Mouse (Mus musculus) forebrain, embryonic 14.5 days (tissue): ENCODE measurements around the gene Sdk2. TPM values are rescaled to one million over a fixed set of nuclear protein-coding genes. Genes with fewer than 3 reads are reported as not detected.

Experiments
- ATAC-seq: fragments of 200-750 bp; cut with Nextera tagmentation; 2 replicates; pipeline ENCODE4 v1.8.0; 2017; ENCODE audit warnings: mild to moderate bottlenecking, moderate library complexity
- DNase-seq: peaks from one replicate; pipeline ENCODE4 v3.0.0-alpha.2; 2015; ENCODE audit warnings: low spot score
- H3K27ac ChIP-seq: fragments of 300-500 bp; sonication (generic); 2 replicates; pipeline ENCODE4 v1.5.1; 2014; ENCODE audit warnings: low read depth, mild to moderate bottlenecking, control low read depth, low read length, moderate library complexity
- H3K27me3 ChIP-seq: fragments of 300-500 bp; sonication (generic); replicated peaks from 2 replicates; pipeline ENCODE4 v1.6.1; 2014; ENCODE audit warnings: low read length, control low read depth, mixed read lengths; ENCODE audit not compliant: control insufficient read depth, insufficient read depth
- H3K36me3 ChIP-seq: fragments of 300-500 bp; sonication (generic); 2 replicates; pipeline ENCODE4 v1.6.1; 2014; ENCODE audit warnings: low read length, control low read depth; ENCODE audit not compliant: control insufficient read depth, insufficient read depth
- H3K4me1 ChIP-seq: fragments of 300-500 bp; sonication (generic); 2 replicates; pipeline ENCODE4 v1.6.1; 2014; ENCODE audit warnings: antibody characterized with exemption, low read length, control low read depth; ENCODE audit not compliant: control insufficient read depth, insufficient read depth
- H3K4me2 ChIP-seq: fragments of 300-500 bp; sonication (generic); 2 replicates; pipeline ENCODE4 v1.6.1; 2014; ENCODE audit warnings: mild to moderate bottlenecking, control low read depth, low read length
- H3K4me3 ChIP-seq: fragments of 300-500 bp; sonication (generic); 2 replicates; pipeline ENCODE4 v1.5.1; 2014; ENCODE audit warnings: low read depth, low read length, control low read depth
- H3K9ac ChIP-seq: fragments of 300-500 bp; sonication (generic); 2 replicates; pipeline ENCODE4 v1.6.1; 2014; ENCODE audit warnings: mild to moderate bottlenecking, low read length, control low read depth, moderate library complexity
- H3K9me3 ChIP-seq: fragments of 300-500 bp; sonication (generic); replicated peaks from 2 replicates; pipeline ENCODE4 v1.6.1; 2016; ENCODE audit warnings: low read length, control low read depth, mixed read lengths; ENCODE audit not compliant: control insufficient read depth
- WGBS: fragments of 180-500 bp; shearing (Covaris S2); extraction: QIAGEN DNeasy Blood & Tissue Kit; methylation state at CpG from one replicate; pipeline ENCODE4 v1.1.7; 2014; 5-methylcytosine and 5-hydroxymethylcytosine counted together
- polyA plus RNA-seq: library from polyadenylated mRNA; unstranded; fragments of >200 nt; fragmentation: Nextera tagmentation; extraction: Ambion mirVana; gene quantifications from 2 replicates; pipeline ENCODE4 v1.2.1, GENCODE M21; 2014

Sdk2 gene
- polyA plus RNA-seq, 1 experiment from 2014 or later = 1.1 TPM

GRCm38 (mm10) chr11:113811546-113812339, 255.1 kb downstream of the Sdk2 start:
- 63% methylated on average over 20 of the region's 20 CpGs for WGBS
- Histone ChIP-seq H3K9ac (no peak overlapping the region), H3K27ac (no peak overlapping the region), H3K4me2 (no peak overlapping the region), H3K4me3 (no peak overlapping the region), H3K36me3 (no peaks in the 10 kb centered on the region), H3K9me3 (no peaks in the 10 kb centered on the region), H3K4me1 (peaks cover 7% of the 10 kb centered on the region), H3K27me3 (no peaks in the 10 kb centered on the region)
- no peak for ATAC-seq
- no peak for DNase-seq

GRCm38 (mm10) chr11:113810638-113811545, 256.0 kb downstream of the Sdk2 start:
- peaks cover 7% of the 10 kb centered on the region for H3K4me1 ChIP-seq
- H3K27ac ChIP-seq = peak overlapping the region; percentile 39; the same call in 1 of the 2 replicates
- WGBS = 30% methylated on average over 24 of the region's 24 CpGs
- H3K4me2 ChIP-seq = peak overlapping the region; percentile 18
- no peaks in the 10 kb centered on the region for H3K36me3 ChIP-seq
- H3K9me3 ChIP-seq = no peaks in the 10 kb centered on the region
- DNase-seq (peak; percentile 95), ATAC-seq (peak; percentile 91)
- no peak overlapping the region for H3K4me3 ChIP-seq
- peak overlapping the region; percentile 3; the same call in 1 of the 2 replicates for H3K9ac ChIP-seq
- H3K27me3 ChIP-seq = no peaks in the 10 kb centered on the region

DNA sequence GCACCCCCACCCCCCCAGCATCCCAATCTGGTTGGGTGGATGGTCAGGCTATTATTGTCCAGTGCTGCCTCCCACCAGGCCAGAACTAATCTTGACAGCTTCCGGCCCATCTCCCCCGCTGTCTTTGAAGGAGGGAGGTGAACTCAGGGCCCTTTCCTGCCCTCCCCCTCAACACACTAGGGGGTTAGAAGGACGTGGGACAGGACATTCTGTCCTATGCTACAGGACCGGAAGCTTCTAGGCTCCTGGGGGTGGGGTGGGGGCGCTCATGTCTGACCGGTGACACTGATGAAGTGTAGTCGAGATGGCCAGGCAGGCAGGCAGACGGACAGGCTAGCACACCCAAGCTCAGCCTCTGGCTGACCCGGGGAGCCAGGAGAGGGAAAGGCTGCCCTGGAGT, 259.8 kb downstream of the Sdk2 start:
- Histone ChIP-seq H3K9ac (no peak overlapping the region), H3K4me2 (no peak overlapping the region), H3K9me3 (no peaks in the 10 kb centered on the region), H3K27me3 (no peaks in the 10 kb centered on the region), H3K4me1 (peaks cover 9% of the 10 kb centered on the region), H3K27ac (no peak overlapping the region), H3K36me3 (no peaks in the 10 kb centered on the region), H3K4me3 (no peak overlapping the region)
- WGBS = 48% methylated on average over 9 of the region's 9 CpGs
- no peak for ATAC-seq
- no peak for DNase-seq

DNA sequence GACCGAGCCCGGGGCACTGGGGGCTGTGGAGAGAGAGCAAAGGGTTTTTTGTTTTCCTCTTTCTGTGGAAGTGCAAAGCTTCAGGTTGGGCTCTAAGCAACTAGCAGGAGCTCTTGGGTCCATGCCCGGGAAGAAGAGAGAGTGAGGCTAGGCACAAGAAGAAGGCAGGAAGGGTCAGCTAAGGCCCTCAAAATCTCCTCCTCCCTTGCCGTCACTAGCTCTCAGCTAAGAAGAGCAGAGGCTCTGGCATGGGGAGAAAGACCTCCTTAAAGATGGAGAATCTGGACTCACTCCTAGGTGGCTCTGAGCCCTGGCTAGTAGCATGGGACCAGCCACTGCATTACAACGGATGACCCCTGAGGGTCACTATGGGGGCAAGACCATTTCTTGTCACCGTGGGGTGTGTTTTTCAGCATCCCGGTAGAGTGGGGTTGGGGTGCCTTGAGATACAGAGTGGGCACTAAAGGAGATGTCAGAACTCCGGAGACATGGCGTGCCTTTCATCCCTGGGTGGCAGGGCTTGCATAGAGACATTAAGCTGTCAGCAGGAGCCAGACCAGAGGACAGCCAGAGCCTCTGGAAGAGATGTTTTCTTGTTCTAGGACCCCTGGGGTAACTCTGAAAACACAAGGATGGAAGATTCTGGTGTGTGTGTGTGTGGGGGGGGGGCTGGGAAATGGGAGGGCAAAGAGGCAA, 260.3 kb downstream of the Sdk2 start:
- no peaks in the 10 kb centered on the region for H3K36me3 ChIP-seq
- ATAC-seq (no peak), DNase-seq (no peak)
- H3K4me3 ChIP-seq = no peak overlapping the region
- H3K4me2 ChIP-seq = no peak overlapping the region
- no peaks in the 10 kb centered on the region for H3K27me3 ChIP-seq
- WGBS = 48% methylated on average over 9 of the region's 9 CpGs
- peaks cover 9% of the 10 kb centered on the region for H3K4me1 ChIP-seq
- H3K9me3 ChIP-seq = no peaks in the 10 kb centered on the region
- H3K9ac ChIP-seq = no peak overlapping the region
- H3K27ac ChIP-seq = 0 out of 2 replicates have a peak overlapping the region, but pooled peaks have one; percentile 27

GRCm38 (mm10) chr11:113805974-113806373, 260.9 kb downstream of the Sdk2 start:
- no peak overlapping the region for H3K9ac ChIP-seq
- WGBS = 70% methylated on average over 10 of the region's 10 CpGs
- H3K36me3 ChIP-seq = no peaks in the 10 kb centered on the region
- peaks cover 8% of the 10 kb centered on the region for H3K4me1 ChIP-seq
- ATAC-seq = no peak
- H3K27me3 ChIP-seq = no peaks in the 10 kb centered on the region
- H3K4me3 ChIP-seq = no peak overlapping the region
- H3K4me2 ChIP-seq = no peak overlapping the region
- no peaks in the 10 kb centered on the region for H3K9me3 ChIP-seq
- no peak for DNase-seq
- no peak overlapping the region for H3K27ac ChIP-seq

DNA sequence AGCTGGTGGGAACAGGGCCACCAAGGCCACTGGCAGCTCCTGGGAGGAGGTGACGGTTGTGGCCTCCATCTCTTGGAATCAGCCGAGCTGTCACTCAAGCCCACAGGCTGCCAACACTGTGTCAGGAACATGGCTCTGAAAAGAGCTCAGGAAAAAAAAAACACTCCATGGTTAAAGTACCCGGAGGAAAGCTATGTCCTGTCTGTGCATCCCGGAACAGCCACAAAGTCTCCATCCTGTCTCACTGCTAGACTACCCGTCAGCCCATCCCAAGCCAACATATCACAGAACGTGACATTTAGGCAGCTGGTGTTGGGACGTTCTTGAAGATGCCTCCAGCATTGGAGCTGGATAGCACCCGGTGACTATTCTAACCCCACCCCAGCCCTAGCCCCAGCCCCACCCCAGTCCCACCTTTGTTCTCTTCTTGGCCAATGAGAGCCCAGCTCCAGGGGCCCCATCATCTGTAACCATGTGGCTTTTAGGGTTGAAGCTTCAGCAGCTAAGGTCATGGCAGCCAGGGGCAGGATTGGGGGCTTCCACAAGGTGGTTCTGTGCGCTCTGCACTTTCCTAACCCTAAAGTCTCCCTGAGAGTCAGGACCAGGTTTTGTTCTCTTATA, 263.4 kb downstream of the Sdk2 start:
- Histone ChIP-seq H3K27ac (no peak overlapping the region), H3K27me3 (no peaks in the 10 kb centered on the region), H3K9ac (no peak overlapping the region), H3K9me3 (no peaks in the 10 kb centered on the region), H3K36me3 (no peaks in the 10 kb centered on the region), H3K4me3 (no peak overlapping the region), H3K4me1 (0 out of 2 replicates have a peak, but pooled peaks cover 3% of the 10 kb centered on the region), H3K4me2 (no peak overlapping the region)
- 72% methylated on average over 9 of the region's 9 CpGs for WGBS
- no peak for DNase-seq
- ATAC-seq = no peak

DNA sequence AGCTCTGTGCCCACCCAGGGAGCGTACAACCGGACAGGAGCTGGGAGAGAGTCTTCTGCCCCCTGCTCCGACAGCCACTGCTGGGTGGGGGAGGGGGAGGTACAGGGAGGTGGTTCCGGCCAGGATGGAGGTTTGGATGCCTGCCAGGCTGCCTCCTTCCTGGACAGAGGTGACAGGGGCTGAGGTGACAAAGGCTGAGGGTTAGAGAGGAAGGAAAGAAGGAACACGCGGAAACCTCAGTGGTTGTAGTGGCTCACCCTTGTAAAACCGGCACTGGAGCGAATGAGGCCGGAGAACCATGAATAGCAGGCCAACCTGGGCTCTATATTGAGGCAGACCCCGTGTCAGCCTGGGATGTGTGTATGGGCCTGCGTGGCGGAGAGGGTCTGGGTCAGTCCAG, 264.4 kb downstream of the Sdk2 start:
- no peak overlapping the region for H3K27ac ChIP-seq
- no peak for DNase-seq
- 54% methylated on average over 12 of the region's 12 CpGs for WGBS

GRCm38 (mm10) chr11:113800026-113800425, 266.8 kb downstream of the Sdk2 start:
- no peak for ATAC-seq
- H3K9ac ChIP-seq = no peak overlapping the region
- no peak for DNase-seq
- H3K36me3 ChIP-seq = no peaks in the 10 kb centered on the region
- H3K27me3 ChIP-seq = no peaks in the 10 kb centered on the region
- 94% methylated on average over 12 of the region's 12 CpGs for WGBS
- H3K4me2 ChIP-seq = no peak overlapping the region
- H3K9me3 ChIP-seq = no peaks in the 10 kb centered on the region
- peaks cover 18% of the 10 kb centered on the region for H3K4me1 ChIP-seq
- no peak overlapping the region for H3K27ac ChIP-seq
- no peak overlapping the region for H3K4me3 ChIP-seq

More for the DNA sequence above, 264.4 kb downstream of the Sdk2 start:
- no peaks in the 10 kb centered on the region for H3K27me3 ChIP-seq
- ATAC-seq = no peak
- H3K4me1 ChIP-seq = peaks cover 11% of the 10 kb centered on the region
- no peaks in the 10 kb centered on the region for H3K9me3 ChIP-seq
- no peaks in the 10 kb centered on the region for H3K36me3 ChIP-seq
- no peak overlapping the region for H3K9ac ChIP-seq
- H3K4me2 ChIP-seq = no peak overlapping the region
- H3K4me3 ChIP-seq = no peak overlapping the region
